Mouse (Mus musculus): ENCODE data around the gene BC004004. TPM values are rescaled to one million over a fixed set of nuclear protein-coding genes. Genes with fewer than 3 reads are reported as not detected.
A peak's percentile ranks its signal among the peaks of the same experiment; 100 is the strongest.

BC004004 gene
- polyA plus RNA-seq, 1 experiment from 2014 or later: 116 TPM

DNA sequence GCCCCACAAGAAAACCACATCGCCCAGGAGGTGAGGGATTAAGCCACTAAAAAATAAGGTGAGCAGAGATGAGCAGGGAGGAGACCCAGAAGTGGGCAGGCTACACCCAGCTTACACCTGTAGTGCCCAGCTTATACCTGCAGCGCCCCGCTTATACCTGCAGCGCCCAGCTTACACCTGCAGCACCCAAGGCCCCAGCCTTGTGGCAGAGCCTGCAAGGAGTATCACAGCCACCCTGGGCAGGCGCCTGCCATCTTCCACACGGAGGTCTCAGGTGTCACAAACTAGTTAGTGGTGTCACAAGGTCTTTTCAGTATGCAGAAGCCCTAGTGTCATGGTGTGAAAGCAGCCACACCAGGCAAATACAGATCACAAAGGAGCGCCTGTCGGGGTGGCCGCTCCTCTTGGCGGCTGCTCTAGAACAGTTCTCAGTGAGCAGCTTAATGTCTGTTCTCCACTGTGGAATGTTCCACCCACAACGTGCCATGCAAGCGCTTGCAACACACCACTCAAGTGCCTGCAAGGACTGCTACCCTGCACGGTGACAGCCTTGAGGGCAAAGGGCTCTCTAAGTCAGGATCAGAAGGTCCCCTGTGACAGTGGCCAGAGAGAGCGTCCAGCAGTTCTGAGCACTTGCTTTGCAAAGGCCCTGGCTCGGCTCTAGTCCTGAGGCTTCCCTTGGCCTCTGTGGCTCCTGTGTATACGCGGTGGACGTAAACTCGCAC is 67.8 kb downstream of the BC004004 start:
- H3K9me3 ChIP-seq (ENCODE audit: control insufficient read depth): no peaks in the 10 kb centered on the region
- H3K36me3 ChIP-seq (ENCODE audit: control insufficient read depth, insufficient read depth): peaks cover 81% of the 10 kb centered on the region
- TF ChIP-seq CTCF (IDR thresholded peaks at IDR 0.05; ENCODE audit: low read depth): no peak
- no peaks in the 10 kb centered on the region for H3K27me3 ChIP-seq (replicated peaks; ENCODE audit: control insufficient read depth, insufficient read depth, low read length)
- H3K27ac ChIP-seq (ENCODE audit: low read depth, low read length): no peak overlapping the region
- no peak overlapping the region for H3K9ac ChIP-seq (ENCODE audit: low read depth, low read length)
- ATAC-seq: no peak
- 88% methylated on average over 19 of the region's 19 CpGs for WGBS
- no peak overlapping the region for H3K4me2 ChIP-seq (replicated peaks; ENCODE audit: low read depth)
- H3K4me1 ChIP-seq (replicated peaks; ENCODE audit: control insufficient read depth, insufficient read depth, low read length): no peaks in the 10 kb centered on the region
- H3K4me3 ChIP-seq (ENCODE audit: low read depth, low read length): no peak overlapping the region

DNA sequence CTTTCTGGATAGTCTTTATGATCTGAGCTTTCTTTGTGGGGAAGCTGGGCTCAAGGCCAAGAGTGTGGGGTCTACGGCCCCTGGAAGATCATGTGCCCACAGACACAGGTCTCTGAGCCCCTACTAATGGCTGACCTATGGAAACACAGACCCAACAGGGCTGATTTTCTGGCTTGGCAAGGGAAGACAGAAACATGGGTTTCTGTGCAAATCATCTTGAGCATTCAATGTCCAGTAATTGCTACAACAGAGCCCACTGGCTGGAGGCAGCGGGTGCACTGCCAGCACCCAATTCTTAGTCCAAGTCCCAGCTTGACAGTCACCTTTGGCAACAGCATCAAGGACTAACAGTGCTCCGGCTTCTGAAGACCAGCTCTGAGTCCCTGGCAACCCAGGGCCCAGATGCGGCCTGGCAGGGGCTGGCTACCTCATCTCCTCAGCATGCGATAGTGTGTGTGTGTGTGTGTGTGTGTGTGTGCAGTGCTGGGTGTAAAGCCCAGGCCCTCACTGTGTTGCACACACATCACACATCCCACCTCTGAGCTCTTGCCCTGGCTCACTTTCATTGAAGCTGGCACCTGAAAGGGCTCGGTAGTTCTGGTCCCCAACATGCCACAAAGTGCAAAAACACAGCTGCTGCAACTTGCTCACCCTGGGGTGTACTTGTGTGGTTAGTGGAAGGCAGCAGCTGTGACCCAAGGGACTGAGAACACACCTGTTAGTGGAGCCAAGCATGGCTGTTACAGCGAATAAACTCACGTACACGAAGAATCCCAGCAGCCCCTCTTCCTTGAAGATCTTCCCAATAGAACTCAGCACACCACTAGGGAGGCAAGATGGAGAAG is 69.6 kb downstream of the BC004004 start:
- H3K27me3 ChIP-seq (replicated peaks; ENCODE audit: control insufficient read depth, insufficient read depth, low read length): no peaks in the 10 kb centered on the region
- peaks cover 68% of the 10 kb centered on the region for H3K36me3 ChIP-seq (ENCODE audit: control insufficient read depth, insufficient read depth)
- H3K27ac ChIP-seq (ENCODE audit: low read depth, low read length): 0 out of 2 replicates have a peak overlapping the region, but pooled peaks have one; percentile 35
- no peak for TF ChIP-seq CTCF (IDR thresholded peaks at IDR 0.05; ENCODE audit: low read depth)
- 91% methylated on average over 9 of the region's 9 CpGs for WGBS
- no peak overlapping the region for H3K9ac ChIP-seq (ENCODE audit: low read depth, low read length)
- no peak for ATAC-seq
- H3K4me2 ChIP-seq (replicated peaks; ENCODE audit: low read depth): no peak overlapping the region
- no peaks in the 10 kb centered on the region for H3K9me3 ChIP-seq (ENCODE audit: control insufficient read depth)
- 0 out of 2 replicates have a peak, but pooled peaks cover 5% of the 10 kb centered on the region for H3K4me1 ChIP-seq (replicated peaks; ENCODE audit: control insufficient read depth, insufficient read depth, low read length)
- H3K4me3 ChIP-seq (ENCODE audit: low read depth, low read length): no peak overlapping the region

DNA sequence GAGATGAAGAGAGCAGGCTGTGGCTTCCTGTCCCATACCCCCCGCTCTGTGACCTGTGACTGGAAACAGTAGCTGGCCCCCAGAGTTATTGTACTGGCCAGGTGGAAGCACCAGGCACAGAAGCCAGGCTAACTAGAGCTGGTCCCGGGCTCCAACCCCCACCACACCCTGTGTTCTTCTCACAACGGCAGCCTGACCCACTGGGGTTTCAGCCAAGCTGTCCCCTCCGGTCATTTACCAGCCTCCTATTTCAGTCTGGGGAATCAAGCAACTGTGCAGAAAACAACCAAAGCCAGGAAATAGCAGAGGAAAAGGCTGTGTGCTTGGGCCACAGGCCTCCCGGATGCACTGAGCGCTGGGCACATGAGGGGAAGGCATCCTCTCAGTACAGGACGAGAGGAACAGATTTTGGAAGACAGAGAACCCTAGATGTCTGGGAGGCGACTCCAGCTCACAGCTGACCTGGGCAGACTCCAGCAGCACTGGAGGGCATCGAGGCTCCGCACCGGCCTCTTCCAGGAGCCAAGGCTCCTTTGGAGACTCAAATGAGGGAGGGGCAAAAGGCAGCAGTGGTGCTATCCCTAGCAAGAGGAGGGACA is 70.7 kb downstream of the BC004004 start:
- H3K27me3 ChIP-seq (replicated peaks; ENCODE audit: control insufficient read depth, insufficient read depth, low read length): no peaks in the 10 kb centered on the region
- no peak for ATAC-seq
- peak overlapping the region; percentile 35; the same call in 1 of the 2 replicates for H3K27ac ChIP-seq (ENCODE audit: low read depth, low read length)
- peaks cover 70% of the 10 kb centered on the region for H3K36me3 ChIP-seq (ENCODE audit: control insufficient read depth, insufficient read depth)
- no peak overlapping the region for H3K4me3 ChIP-seq (ENCODE audit: low read depth, low read length)
- H3K4me2 ChIP-seq (replicated peaks; ENCODE audit: low read depth): no peak overlapping the region
- no peak overlapping the region for H3K9ac ChIP-seq (ENCODE audit: low read depth, low read length)
- H3K4me1 ChIP-seq (replicated peaks; ENCODE audit: control insufficient read depth, insufficient read depth, low read length): 0 out of 2 replicates have a peak, but pooled peaks cover 5% of the 10 kb centered on the region
- H3K9me3 ChIP-seq (ENCODE audit: control insufficient read depth): no peaks in the 10 kb centered on the region
- WGBS: 80% methylated on average over 11 of the region's 11 CpGs
- no peak for TF ChIP-seq CTCF (IDR thresholded peaks at IDR 0.05; ENCODE audit: low read depth)

DNA sequence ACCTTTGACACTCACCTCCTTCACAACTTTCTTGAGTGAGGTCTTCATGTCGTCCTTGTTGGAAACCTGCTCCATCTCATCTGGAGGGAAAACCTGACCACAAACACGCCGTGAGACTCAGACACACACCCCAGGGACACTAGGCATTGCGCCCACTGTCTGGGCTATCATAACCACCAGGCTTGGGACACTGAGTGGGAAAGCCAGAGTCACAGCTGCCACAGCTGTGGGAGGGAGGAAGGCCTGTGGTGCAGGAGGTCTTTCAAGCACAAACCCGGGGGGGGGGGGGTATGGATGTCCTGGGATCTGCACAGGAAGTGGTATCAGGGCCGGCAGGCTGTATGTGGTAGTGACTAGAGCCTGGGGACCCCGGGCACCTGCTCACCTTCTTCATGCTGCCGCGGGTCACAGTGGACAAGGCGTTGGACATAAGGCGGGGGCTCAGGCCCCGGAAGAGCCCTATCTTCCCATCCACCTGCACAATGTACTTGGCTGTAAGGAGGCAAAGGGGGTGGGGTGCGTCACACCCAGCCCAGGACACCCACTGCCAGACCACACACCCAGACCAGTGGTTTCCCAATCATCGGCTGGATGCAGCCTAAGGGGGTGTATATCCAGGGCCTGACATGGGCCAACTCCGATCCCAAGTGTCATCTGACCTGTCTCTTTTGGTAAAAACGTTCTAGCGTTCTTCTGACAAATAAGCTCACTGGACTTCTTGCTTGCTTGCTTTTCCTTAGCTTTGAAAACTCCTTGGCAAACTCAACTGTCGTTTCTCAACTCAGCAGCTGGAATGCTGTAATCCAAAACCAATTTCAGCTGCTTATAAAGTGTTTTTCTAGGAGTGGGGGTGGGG is 72.0 kb downstream of the BC004004 start:
- Histone ChIP-seq H3K4me3 (ENCODE audit: low read depth, low read length) (no peak overlapping the region), H3K4me1 (replicated peaks; ENCODE audit: control insufficient read depth, insufficient read depth, low read length) (0 out of 2 replicates have a peak, but pooled peaks cover 5% of the 10 kb centered on the region), H3K27ac (ENCODE audit: low read depth, low read length) (no peak overlapping the region), H3K36me3 (ENCODE audit: control insufficient read depth, insufficient read depth) (peaks cover 63% of the 10 kb centered on the region), H3K4me2 (replicated peaks; ENCODE audit: low read depth) (no peak overlapping the region), H3K27me3 (replicated peaks; ENCODE audit: control insufficient read depth, insufficient read depth, low read length) (no peaks in the 10 kb centered on the region), H3K9me3 (ENCODE audit: control insufficient read depth) (no peaks in the 10 kb centered on the region), H3K9ac (ENCODE audit: low read depth, low read length) (no peak overlapping the region)
- 80% methylated on average over 18 of the region's 18 CpGs for WGBS
- TF ChIP-seq CTCF (IDR thresholded peaks at IDR 0.05; ENCODE audit: low read depth): no peak
- no peak for ATAC-seq

DNA sequence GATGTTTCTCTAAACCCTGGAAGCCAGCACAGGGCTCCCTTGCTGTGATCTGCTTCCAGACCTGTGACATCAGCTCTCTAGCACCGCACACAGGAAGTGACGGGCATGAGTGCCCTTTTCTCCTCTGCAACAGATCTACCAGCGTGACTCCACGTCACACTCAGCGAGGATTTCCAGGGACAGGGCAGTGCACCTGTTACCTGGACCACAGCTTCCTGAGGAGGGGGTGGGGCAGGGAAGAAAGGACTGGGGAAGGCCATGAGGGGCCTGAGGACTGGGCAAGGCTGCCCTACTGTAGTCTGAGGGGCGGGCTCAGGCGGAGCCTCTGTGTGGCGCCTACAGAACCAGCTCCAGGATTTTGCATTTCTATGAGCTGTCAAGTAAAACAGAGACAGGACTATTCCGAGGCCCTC is 73.0 kb downstream of the BC004004 start:
- TF ChIP-seq CTCF (IDR thresholded peaks at IDR 0.05; ENCODE audit: low read depth): peak; percentile 56
- no peak overlapping the region for H3K9ac ChIP-seq (ENCODE audit: low read depth, low read length)
- no peak overlapping the region for H3K4me3 ChIP-seq (ENCODE audit: low read depth, low read length)
- H3K36me3 ChIP-seq (ENCODE audit: control insufficient read depth, insufficient read depth): peaks cover 53% of the 10 kb centered on the region
- 28% methylated on average over 9 of the region's 9 CpGs for WGBS
- peak overlapping the region; percentile 71 for H3K27ac ChIP-seq (ENCODE audit: low read depth, low read length)
- H3K27me3 ChIP-seq (replicated peaks; ENCODE audit: control insufficient read depth, insufficient read depth, low read length): no peaks in the 10 kb centered on the region
- H3K4me1 ChIP-seq (replicated peaks; ENCODE audit: control insufficient read depth, insufficient read depth, low read length): peaks cover 9% of the 10 kb centered on the region; the same call in 1 of the 2 replicates
- H3K9me3 ChIP-seq (ENCODE audit: control insufficient read depth): no peaks in the 10 kb centered on the region
- peak overlapping the region; percentile 48 for H3K4me2 ChIP-seq (replicated peaks; ENCODE audit: low read depth)
- ATAC-seq: peak; percentile 52

All from intestine, postnatal 0 days (tissue).